Mouse (Mus musculus): ENCODE data around the gene Mrgprb3. TPM values are rescaled to one million over a fixed set of nuclear protein-coding genes. Genes with fewer than 3 reads are reported as not detected.

Gene Mrgprb3
- polyA plus RNA-seq (2012; ENCODE audit: insufficient read depth, low replicate concordance), result not detected in 2 replicates

DNA sequence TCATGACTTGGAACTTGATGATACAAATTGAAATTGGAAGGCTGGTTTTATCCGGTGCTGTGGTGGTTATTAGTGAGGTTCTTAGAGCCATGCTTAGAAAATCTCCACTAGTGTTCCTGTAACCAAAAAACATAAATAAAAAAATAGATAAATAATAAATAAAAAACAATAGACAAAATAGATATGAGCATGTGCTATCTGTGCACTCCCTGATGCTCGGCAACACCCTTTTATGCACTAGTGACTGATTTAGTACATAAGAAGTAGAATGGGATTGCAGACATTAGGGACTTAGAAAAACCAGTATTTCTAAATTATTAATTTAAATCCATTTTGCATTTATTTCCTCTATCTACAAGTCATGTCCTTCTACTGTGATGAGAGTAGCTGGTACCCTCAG, at the start of gene Mrgprb3:
Gene Mrgprb3 (minus strand): TSS at position 101 of the 400 bp plus-strand sequence.
- H3K4me1 ChIP-seq, result no peaks in the 10 kb centered on the region
- H3K36me3 ChIP-seq (replicated peaks; ENCODE audit: low read length), result no peaks in the 10 kb centered on the region
- no peaks in the 10 kb centered on the region for H3K27me3 ChIP-seq (replicated peaks)
- no peak for TF ChIP-seq FLI1 (IDR thresholded peaks at IDR 0.05; ENCODE audit: low read length)
- no peaks in the 10 kb centered on the region for H3K9me3 ChIP-seq
- no peak within 1 kb of the TSS for H3K4me3 ChIP-seq (replicated peaks)

Other genes starting within 250 kb of the Mrgprb3 start
- gene Mrgprb1, start 187.5 kb downstream of the Mrgprb3 start, polyA plus RNA-seq (2012; ENCODE audit: insufficient read depth, low replicate concordance), result not detected in 2 replicates
- not detected in 2 replicates for gene Mrgprx2, start 144.5 kb downstream of the Mrgprb3 start, polyA plus RNA-seq (2012; ENCODE audit: insufficient read depth, low replicate concordance)
- gene Mrgprb2, start 85.7 kb downstream of the Mrgprb3 start, polyA plus RNA-seq (2012; ENCODE audit: insufficient read depth, low replicate concordance), result not detected in 2 replicates
- 1.9 and 3.1 TPM in 2 replicates for gene Zdhhc13, start 145.2 kb upstream of the Mrgprb3 start, polyA plus RNA-seq (2012; ENCODE audit: insufficient read depth, low replicate concordance)
- gene Csrp3, start 204.2 kb upstream of the Mrgprb3 start, polyA plus RNA-seq (2012; ENCODE audit: insufficient read depth, low replicate concordance), result 1.4 TPM in 1 of 2 replicates, not detected in the other
- gene E2f8, start 237.8 kb upstream of the Mrgprb3 start, polyA plus RNA-seq (2012; ENCODE audit: insufficient read depth, low replicate concordance), result 23.0 and 25.1 TPM in 2 replicates

All from megakaryocyte, embryonic 14.5 days (primary cell).